Mouse (Mus musculus) ovary, postnatal 36 days (tissue): ENCODE measurements at regions not wholly inside any gene's neighbourhood (a gene's known extent, or its start where the extent isn't known, plus 50 kb on each side); places are given as distances from the start of the nearest gene placed in this dataset.

Experiments
- DNase-seq: peaks from one replicate; pipeline ENCODE4 v3.0.0; 2022; ENCODE audit warnings: low spot score, mixed read lengths

DNA sequence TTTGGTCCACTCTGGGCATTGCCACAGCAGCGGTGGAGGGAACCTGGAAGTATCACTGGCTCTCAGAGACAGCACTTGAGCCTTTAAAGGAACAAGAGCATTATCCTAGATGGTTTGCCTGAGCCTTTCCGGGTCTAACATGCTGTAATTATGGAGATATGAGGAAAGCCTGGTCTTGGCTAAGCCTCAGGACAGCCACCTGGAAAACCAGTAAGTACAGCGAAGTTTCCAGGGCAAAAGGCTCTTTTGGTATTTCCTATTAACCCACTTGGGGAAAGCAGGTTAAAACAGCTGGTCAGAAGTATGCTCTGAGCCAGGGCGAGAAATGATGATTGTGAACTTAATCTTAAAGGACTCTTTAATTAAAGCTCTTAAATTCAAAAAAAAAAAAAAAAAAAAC is 777.5 kb downstream of the Slc4a3 start:
- DNase-seq = no peak

DNA sequence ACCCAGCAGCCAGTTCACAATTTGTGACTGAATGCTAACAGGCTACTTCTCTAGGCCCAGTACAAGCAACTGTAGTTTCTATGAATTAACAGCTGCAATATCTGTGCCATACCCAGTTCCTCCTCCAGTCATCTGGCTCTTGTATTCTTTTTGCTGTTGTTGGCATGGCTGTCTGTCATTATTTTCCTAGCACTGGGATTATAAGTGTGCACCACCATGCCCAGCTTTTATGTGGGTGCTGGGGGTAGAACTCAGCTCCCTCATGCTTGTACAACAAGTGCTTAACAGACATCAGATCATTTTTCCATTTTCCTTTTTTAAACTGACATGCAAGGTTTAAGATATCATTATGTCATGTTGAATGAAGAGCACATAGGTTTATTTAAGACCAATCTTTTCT is 789.9 kb downstream of the Slc4a3 start:
- no peak for DNase-seq

DNA sequence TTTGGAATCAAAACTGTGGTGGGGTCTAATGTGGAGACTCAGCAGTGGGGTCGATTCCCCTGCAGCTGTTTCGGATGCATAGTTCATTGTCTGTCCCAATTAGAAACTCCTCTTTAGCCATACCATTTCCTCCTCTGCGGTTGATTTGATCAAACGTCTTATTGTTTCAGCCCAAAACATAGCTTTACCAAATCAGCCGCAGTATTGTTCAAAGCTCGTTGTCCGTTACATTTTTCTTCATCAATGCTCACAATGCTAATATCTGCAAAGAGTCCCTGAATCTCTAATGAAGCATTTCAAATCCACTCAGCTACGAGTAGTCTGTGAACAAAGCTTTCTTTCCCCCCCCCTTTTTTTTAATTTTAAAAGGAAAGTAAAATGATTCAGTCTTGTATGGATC is 816.0 kb downstream of the Slc4a3 start:
- no peak for DNase-seq

DNA sequence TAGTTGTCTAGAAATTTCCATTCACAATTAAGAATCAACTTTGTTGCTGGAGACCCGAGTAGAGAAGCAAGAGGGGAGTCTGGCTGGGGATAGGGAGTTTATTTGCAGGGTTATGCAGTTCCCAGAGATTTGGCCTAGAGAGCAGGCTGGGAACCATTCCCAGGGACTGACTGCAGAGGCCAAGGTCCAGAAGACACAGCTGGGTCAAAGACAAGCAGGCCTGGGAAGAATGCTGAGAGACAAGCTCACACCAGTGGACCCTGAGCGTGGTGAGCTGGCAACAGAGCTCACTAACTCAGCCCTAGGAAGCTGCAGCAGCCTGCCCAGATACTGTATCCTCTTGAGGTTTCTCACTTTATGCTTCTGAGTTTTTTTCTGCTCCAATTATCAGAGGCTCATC is 827.9 kb downstream of the Slc4a3 start:
- peak; percentile 50 for DNase-seq

DNA sequence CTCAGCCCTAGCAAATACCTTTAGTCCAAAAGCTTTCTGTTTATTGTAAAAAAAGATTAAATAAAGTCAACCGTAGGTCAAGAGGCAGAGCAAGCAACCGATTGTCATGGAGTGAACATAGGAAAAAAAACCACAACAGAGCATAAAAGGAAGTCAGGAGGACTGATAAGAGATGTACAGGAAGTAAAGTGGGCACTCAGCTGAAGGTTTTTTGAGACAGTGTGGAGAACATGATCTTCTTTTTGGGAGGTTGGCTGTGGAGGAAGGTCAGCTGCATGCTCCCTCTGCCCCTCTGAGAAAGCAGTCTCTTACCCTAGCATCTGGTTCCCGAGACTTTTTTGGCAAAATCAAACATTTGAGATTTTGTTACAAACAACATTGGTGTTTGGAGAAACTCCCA is 832.1 kb downstream of the Slc4a3 start:
- no peak for DNase-seq

DNA sequence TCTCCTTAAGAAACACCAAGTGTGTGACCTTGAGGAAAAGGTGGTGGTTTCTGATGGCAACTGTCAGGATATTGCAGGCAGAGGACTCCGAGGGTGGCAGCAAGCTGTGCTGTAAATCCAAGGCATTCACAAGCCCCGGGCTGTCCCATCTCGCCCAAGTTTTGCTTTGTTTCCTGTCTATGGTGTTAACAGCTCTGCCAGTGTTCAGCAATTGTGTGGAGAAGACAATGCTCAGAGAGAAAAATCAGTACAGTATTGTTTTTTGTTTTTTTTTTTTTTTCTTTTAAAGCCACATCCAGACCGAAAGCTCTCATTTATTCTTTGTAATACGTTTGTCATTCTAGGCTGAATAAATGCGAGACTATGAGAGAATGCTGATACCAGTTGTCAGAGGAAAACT is 846.5 kb downstream of the Slc4a3 start:
- DNase-seq = no peak

DNA sequence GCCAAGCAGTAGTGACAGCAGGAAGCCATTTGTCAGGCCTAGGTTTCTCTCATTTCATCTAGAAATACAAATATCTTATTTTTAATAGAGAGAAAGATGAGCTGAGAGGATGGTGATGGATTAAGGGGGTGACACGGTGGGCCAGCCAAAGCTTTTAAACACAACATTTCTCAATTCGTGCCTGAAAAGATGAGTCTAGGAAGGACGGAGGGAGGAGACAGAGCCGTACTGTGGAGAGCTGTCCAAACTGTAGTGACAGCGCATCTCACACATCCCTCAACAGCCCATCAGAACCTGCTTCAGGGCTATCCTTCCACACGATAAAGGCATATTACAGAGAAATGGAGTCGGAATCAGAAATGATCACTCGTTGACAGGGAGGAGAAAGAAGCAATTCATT is 848.0 kb downstream of the Slc4a3 start:
- no peak for DNase-seq

DNA sequence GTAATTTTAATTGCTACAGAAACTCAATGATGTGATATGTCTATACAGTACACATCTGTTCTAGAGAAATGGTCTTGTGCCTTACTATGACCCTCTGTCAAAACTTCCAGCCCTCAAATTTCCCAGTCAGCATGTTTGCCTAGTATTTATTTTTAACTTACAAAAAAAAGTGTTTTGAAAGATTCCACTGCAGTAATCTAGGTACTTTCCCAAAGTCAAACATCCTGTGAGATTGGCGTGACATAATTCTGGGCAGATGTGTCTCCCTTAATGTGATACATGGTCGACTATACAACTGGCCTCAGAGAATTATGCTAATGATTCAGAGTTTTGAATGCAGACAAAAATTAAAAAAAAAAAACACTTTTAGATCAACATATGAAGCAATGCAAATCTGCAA is 856.8 kb downstream of the Slc4a3 start:
- DNase-seq = no peak

DNA sequence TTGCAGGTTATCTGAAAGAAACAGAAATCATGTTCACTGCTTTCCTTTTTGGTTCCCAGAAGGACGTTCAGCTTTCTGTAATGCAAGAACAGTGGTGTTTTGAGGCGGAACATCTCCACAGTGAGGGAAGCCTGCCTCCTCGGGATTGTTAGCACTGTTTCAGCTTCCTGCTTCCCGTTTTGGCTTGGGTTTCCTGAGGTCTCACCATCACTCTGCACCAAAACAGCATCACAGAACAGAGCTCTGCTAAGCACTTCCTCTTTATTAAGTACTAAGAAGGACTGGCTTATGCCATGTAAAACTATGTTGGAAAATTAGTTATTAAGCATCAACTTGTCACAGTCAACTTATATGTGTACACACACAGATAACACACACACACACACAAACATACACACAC is 857.9 kb downstream of the Slc4a3 start:
- DNase-seq = no peak

DNA sequence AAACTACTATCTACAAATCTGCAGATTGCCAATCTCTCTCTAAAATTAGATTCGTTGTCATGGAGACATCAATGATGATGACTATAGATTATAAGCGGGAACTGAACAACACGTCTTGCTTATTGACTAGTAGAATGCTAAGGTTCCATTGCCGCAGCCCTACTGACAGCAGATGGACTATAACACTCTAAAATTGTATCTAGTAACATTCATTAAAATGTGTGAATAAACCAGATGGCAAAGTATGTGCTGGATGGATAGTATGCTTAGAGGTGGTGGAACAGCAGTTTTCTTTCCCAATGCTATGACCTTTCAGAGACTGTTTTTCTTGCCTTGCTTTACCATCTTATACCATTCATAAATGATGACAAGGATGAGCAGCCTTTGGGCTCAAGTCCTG is 864.7 kb downstream of the Slc4a3 start:
- no peak for DNase-seq

DNA sequence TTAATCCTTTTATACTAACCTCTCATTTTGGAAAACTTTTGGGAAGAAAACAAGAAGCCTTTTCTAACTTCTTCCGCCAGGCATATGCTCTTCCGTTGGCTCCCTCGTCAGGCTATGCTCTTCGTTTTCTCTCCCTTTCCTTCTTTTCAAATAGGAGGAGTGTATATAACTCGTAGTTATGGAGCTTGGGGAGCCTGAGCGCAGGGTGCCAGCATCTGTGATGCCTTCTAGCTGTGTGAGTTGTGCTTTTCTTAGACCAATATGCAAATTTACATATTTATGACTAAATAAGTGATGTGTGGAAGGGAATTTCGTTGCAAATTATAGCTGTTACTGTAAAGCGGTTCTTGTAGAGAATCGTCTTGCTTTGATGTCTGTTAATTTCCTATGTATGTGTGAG is 874.5 kb downstream of the Slc4a3 start:
- no peak for DNase-seq

DNA sequence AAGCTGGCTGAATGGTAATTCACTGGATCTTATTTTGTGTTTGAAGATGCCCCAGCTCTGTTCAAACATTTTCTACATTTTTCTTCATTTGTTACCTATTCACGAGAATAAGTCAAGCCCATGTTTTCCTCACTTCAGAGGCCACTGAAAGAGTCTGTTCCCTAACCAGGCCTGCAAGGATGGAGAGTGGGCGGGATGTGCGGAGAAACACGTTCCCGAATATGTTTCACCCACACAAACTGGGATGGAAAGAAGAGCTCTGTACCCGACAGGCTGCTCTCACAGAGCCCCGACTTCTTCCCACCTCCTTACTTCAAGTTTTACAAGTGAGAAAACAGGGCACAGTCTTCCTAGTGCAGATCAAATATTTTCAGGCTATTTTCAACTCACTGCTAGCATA is 881.4 kb downstream of the Slc4a3 start:
- DNase-seq = no peak

DNA sequence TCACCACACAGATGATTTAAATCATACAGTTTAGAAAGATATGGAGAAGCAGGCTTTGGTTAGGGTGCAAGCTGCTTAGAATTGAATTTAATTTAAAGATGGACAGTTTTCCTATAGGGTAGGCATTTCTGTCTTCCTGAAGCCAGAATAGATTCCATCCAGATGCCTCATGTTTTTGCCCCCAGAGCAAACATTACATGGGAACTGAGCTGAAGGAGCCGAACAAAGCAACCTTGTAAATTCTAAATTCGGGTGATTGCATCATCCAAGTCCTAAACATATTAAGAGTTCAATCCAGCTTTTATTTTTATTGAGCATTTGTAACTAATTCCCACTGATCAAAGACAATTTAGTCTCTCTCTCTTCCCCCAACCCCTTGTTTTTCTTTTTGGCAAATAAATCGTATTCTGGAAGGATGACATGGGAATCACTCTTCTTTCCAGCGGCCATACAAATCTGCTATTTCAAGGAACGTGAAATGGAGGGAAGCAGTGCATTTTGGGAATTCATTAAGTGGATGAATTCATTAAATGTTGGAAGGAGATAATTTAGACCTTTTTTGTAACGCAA is 884.1 kb downstream of the Slc4a3 start:
- no peak for DNase-seq

DNA sequence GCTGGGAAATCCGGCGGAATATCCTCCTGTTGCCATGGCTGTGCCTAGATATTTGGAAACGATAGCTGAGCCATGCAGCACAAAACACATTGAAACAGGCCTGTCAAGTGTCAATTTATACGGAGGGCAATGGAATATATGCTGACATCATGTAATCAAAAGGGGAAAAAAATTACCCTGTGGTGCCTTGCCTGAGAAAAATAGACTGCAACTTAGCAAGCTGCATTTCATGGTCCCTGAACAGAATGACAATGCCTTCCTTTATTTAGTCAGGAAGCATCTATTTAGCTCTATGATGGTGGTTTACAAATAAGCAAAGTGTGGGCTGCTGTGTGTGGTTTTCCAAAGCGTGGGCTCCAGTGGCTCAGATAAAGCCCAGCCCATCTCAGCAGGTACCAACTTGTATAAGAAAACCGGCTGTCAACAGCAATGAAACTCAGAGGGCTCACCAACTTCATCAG is 887.4 kb downstream of the Slc4a3 start:
- no peak for DNase-seq

DNA sequence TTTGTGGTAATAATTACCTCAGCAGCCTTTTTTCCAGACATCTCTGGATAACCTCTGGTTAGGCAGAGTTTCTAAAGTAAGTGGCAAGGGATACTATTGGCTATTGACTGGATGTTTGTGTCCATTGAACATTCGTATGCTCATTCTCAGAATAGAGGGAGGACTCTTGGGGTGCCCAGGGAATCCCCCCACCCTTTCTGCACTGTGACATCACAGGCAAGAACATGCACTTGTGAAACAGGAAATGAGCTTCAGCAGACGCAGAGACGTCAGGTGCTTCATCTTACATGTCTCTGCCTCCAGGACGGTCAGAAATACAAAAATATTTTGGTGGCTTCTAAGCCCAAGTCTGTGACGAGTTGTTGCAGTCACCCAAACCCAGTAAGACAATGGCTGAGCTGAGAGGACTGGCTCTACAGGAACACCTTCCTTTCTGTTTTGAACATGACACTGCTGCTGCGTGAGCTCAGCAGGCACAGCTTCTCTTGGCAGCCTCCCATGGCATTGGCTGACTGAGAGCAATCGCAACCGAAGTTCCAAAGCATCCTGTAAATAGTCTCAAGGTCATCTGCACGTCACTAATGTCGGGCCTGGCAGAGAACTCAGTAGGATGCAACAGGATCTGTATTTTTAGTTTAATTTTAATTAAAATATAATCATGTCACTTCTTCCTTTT is 904.6 kb downstream of the Slc4a3 start:
- DNase-seq = peak; percentile 41

DNA sequence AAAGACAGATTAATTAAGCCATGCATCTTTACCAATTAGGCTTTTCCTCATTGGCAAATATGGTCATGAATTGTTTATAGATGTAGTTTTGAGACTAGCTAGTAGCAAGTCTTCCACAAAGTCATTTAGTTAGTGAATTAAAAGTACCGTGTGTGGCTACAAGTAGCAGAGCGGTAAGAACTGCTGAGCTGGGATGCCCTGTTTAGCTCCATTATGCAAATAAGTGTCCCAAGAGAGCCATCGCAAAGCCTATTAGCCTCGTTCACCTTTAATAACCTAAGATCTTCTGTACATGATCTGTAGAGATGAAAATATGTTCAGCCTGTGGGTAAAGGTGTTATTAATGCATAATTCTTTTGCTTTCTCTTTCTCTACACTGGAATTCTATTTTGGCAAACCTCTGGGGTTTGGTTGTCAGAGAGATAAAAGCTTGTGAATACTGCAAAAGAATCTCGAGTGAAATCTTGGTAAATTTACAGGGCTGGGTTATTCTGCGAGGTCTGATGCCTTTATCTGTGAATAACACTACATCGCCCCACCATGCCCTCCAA is 907.2 kb downstream of the Slc4a3 start:
- DNase-seq = no peak

DNA sequence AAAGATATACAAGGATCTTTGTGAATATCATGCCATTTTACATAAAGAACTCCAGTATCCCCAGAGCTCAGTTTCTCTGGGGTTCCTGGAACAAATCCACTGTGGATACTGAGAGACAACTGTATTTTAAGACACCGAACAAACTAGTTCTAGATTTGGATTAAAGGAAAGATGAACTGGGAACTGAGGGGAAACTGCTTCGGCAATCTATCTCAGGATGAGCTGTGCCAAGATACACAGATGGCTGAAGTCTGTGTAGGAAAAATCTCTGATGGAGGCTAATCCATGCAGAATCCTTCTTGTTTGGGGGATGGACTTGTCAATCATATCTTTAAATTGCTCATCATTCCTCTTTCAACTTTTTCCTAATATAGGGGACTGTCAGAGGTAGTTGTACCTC is 920.5 kb downstream of the Slc4a3 start:
- DNase-seq = no peak

DNA sequence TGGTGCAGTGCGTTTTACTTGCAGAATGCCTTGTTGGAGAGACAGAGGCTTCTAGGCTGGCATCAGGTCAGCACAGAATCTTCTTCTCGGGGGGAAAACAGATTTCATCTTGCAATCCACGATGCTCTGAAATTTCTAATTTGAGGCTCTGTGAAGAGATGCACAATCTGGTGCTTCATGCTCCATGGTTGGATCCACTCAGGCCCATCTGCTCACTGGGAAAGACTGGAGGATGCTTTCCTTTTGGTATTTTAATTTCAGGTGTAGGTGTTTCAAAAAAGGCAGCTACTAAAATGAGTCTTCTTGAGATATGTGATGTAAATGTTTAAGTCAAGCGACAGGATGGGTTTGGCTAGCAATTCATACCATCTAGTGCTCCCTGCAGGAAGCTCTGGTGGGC is 938.1 kb downstream of the Slc4a3 start:
- DNase-seq = no peak

DNA sequence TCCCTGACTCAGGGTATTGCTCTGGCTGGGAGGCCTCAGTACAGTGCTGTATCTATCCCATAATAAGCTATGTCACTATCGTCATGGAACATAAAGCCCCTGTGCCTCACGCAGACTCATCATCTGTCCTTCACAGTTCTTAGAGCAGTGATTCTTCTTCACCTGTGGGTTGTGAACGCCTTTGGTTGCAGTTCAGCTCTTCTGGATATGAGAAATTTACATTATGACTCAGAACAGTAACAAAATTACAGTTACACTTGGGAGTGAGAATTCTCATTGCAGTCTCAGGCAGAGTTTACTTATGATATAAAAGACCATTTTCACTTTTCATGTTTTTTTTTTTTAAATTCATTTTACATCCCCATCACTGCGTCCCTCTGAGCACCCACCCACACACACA is 941.4 kb downstream of the Slc4a3 start:
- no peak for DNase-seq

DNA sequence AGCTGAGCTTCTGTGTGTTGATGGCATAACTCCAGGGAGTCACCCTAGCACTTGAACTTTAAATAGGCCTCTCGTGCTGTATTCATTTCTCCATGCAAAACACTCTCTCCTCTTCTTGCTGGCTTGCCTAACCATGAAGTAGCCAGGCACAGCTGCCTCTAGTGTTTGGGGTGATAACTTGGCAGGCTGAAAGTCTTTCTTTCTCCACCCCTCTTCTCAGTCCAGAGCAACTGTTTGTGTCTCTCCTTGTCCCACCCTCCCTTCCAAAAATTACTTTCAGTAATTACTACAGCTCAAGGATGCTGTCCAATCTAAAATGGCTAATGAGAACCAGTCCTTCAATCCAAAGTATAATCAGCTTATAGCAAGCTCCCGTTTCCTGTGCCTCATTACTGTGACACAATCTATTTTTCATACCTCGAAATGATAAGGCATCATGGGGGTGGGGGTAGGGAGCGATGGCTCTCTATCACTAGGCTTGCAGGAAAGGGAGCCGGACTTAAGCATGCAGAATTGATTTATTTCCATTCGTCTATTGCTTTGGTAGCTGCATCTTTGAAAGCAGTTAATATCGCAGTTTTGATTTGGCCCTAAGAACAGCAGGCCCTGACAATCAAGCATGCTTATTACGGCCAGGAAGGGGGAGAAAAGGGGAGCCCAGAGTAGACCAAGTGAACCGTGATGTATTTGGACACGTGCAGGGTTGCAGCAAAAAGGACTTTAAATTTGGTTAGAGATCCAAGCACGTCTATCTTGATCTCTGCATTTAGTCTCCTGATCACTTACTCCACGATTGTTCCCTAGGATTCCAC is 943.8 kb downstream of the Slc4a3 start:
- no peak for DNase-seq

DNA sequence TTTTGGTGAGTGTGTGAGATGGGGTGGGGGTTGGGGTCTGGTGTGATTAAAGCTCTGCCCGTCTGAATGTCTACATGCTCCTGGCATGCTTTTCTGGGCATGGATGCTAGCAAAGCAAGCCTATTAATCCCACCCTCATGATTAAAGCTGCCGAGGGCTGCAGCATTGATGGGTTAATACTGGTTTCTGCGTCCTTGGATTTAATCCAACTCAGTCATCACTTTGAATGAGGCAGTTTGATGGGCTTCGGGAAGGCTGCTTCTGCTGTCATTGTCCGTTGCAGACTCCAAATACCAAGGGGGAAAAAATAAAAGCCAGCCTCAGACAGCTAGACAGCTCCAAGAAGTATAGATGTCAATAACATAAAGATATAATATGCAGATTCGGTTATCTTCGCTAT is 944.7 kb downstream of the Slc4a3 start:
- no peak for DNase-seq

DNA sequence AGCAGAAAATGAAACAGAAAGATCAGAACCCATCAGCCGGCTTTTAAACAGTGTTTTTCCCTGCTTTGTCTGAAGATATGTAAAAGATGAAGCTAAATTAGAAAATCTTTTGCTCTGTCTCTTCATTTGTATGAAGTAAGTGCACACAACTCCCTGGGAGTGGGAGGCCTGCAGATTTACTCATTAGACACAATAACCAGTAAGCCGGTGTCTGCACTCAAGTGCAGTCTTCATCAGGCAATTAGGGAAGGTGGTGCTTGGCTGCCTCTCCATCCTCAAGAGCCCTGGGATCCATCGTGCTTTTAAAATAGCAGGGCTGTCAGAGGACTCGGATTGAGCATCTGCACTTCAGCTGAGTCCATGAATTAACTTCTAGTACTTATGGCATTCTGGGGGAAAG is 945.1 kb downstream of the Slc4a3 start:
- no peak for DNase-seq

DNA sequence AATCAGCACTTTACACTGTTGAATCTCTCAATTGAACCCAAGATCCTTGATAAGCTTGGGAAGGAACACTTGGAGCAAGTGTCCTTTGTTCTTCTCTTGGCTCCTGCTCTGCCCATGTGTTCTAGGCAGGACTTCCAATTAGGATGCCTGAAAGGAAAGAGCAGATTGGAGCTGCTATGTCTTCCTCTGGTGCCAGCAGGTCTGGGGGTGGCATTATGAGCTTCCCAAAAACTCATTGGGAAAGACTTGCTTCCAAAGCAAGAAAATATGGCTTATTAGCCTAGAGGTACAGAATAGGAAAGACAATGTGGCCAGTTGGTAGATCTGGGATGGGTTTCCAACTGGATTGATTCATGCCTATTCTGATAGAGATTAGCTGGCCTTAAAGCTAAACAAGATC is 959.1 kb downstream of the Slc4a3 start:
- no peak for DNase-seq
